Mouse (Mus musculus) kidney, adult 2 months (tissue): ENCODE data around the gene Slu7. TPM values are rescaled to one million over a fixed set of nuclear protein-coding genes. Genes with fewer than 3 reads are reported as not detected.

Experiments used
- DNase-seq: peaks from one replicate; pipeline ENCODE4 v3.0.0; 2021
- H3K27ac ChIP-seq: fragments of 200-500 bp; 2 replicates; pipeline ENCODE4 v1.5.1; 2012; ENCODE audit warnings: low read depth, low read length, control low read depth, inconsistent platforms; ENCODE audit not compliant: insufficient read depth
- H3K27me3 ChIP-seq: fragments of 200-500 bp; replicated peaks from 2 replicates; pipeline ENCODE4 v1.6.1; 2012; ENCODE audit warnings: mild to moderate bottlenecking, moderate library complexity, low read length, inconsistent platforms; ENCODE audit not compliant: control insufficient read depth, insufficient read depth
- H3K36me3 ChIP-seq: fragments of 200-500 bp; 2 replicates; pipeline ENCODE4 v1.6.1; 2012; ENCODE audit warnings: mild to moderate bottlenecking, moderate library complexity, low read length, inconsistent platforms; ENCODE audit not compliant: control insufficient read depth, insufficient read depth
- H3K4me1 ChIP-seq: fragments of 200-500 bp; 2 replicates; pipeline ENCODE4 v1.6.1; 2011; ENCODE audit warnings: low read length; ENCODE audit not compliant: control insufficient read depth, insufficient read depth
- H3K4me3 ChIP-seq: fragments of 200-500 bp; 2 replicates; pipeline ENCODE4 v1.5.1; 2011; ENCODE audit warnings: mild to moderate bottlenecking, low read depth, low read length, control low read depth; ENCODE audit not compliant: insufficient read depth
- CTCF ChIP-seq: fragments of 200-500 bp; conservative IDR thresholded peaks from 2 replicates; pipeline ENCODE4 v1.5.1; 2011; ENCODE audit warnings: low read depth, mild to moderate bottlenecking, control low read depth, low read length, moderate library complexity, mixed read lengths; ENCODE audit not compliant: insufficient read depth, insufficient read length
- POLR2A ChIP-seq: fragments of 200-500 bp; IDR thresholded peaks from one replicate; pipeline ENCODE4 v1.6.1; 2011; ENCODE audit warnings: low read depth, low read length, control low read depth
- WGBS: fragments of 180-500 bp; shearing (Covaris S2); methylation state at CpG from one replicate; pipeline ENCODE4 v1.1.7; 2018; 5-methylcytosine and 5-hydroxymethylcytosine counted together
- polyA plus RNA-seq: library from polyadenylated mRNA; depleted of rRNA; stranded (reverse); fragments of >200 nt; gene quantifications from 2 replicates; pipeline ENCODE4 v1.2.3, GENCODE M21; 2012

The Slu7 gene
- polyA plus RNA-seq, 1 experiment: 5.5 TPM

GRCm38 (mm10) chr11:43404150-43404807 lies 29.3 kb upstream of the Slu7 start:
- TF ChIP-seq CTCF (no peak), POLR2A (no peak)
- Histone ChIP-seq H3K27me3 (no peaks in the 10 kb centered on the region), H3K4me1 (no peaks in the 10 kb centered on the region), H3K27ac (no peak overlapping the region), H3K4me3 (no peak overlapping the region), H3K36me3 (no peaks in the 10 kb centered on the region)
- DNase-seq: no peak
- 74% methylated on average over 15 of the region's 15 CpGs for WGBS

GRCm38 (mm10) chr11:43408888-43409287 lies 24.7 kb upstream of the Slu7 start:
- Histone ChIP-seq H3K36me3 (no peaks in the 10 kb centered on the region), H3K4me1 (no peaks in the 10 kb centered on the region), H3K27me3 (no peaks in the 10 kb centered on the region), H3K27ac (no peak overlapping the region), H3K4me3 (no peak overlapping the region)
- no peak for DNase-seq
- 80% methylated on average over 2 of the region's 2 CpGs for WGBS
- TF ChIP-seq POLR2A (no peak), CTCF (no peak)

GRCm38 (mm10) chr11:43410291-43410690 lies 23.3 kb upstream of the Slu7 start:
- WGBS: 58% methylated on average over 7 of the region's 7 CpGs
- Histone ChIP-seq H3K27ac (no peak overlapping the region), H3K36me3 (no peaks in the 10 kb centered on the region), H3K4me1 (no peaks in the 10 kb centered on the region), H3K27me3 (no peaks in the 10 kb centered on the region), H3K4me3 (no peak overlapping the region)
- no peak for TF ChIP-seq CTCF
- no peak for TF ChIP-seq POLR2A
- no peak for DNase-seq

- H3K4me1 ChIP-seq: no peaks in the 10 kb centered on the region
- H3K27ac ChIP-seq: no peak overlapping the region
- TF ChIP-seq CTCF (peak; percentile 70), POLR2A (no peak)
- WGBS: 6% methylated on average over 1 of the region's 1 CpGs
- peak; percentile 66 for DNase-seq
- no peak overlapping the region for H3K4me3 ChIP-seq
- no peaks in the 10 kb centered on the region for H3K27me3 ChIP-seq
- H3K36me3 ChIP-seq: no peaks in the 10 kb centered on the region
Measured at GRCm38 (mm10) chr11:43411413-43411812, 22.1 kb upstream of the Slu7 start.

GRCm38 (mm10) chr11:43412771-43413451 lies 20.6 kb upstream of the Slu7 start:
- Histone ChIP-seq H3K4me3 (no peak overlapping the region), H3K36me3 (no peaks in the 10 kb centered on the region), H3K4me1 (no peaks in the 10 kb centered on the region), H3K27me3 (no peaks in the 10 kb centered on the region), H3K27ac (no peak overlapping the region)
- DNase-seq: peak; percentile 81
- no peak for TF ChIP-seq POLR2A
- TF ChIP-seq CTCF: peak; percentile 54
- WGBS: 26% methylated on average over 14 of the region's 14 CpGs

- Histone ChIP-seq H3K4me3 (no peak overlapping the region), H3K36me3 (no peaks in the 10 kb centered on the region; the same call in 1 of the 2 replicates), H3K4me1 (no peaks in the 10 kb centered on the region), H3K27me3 (no peaks in the 10 kb centered on the region), H3K27ac (no peak overlapping the region)
- 30% methylated on average over 7 of the region's 7 CpGs for WGBS
- TF ChIP-seq CTCF: no peak
- TF ChIP-seq POLR2A: no peak
- DNase-seq: no peak
Measured at GRCm38 (mm10) chr11:43417201-43417600, 16.3 kb upstream of the Slu7 start.

GRCm38 (mm10) chr11:43424386-43424785 lies 9.2 kb upstream of the Slu7 start:
- H3K4me3 ChIP-seq: no peak overlapping the region

More at GRCm38 (mm10) chr11:43424386-43424785, 9.2 kb upstream of the Slu7 start:
- peak; percentile 29; the same call in 1 of the 2 replicates for TF ChIP-seq CTCF
- TF ChIP-seq POLR2A: no peak
- H3K27me3 ChIP-seq: no peaks in the 10 kb centered on the region
- H3K27ac ChIP-seq: no peak overlapping the region
- peaks cover 11% of the 10 kb centered on the region for H3K4me1 ChIP-seq
- WGBS: 81% methylated on average over 5 of the region's 5 CpGs
- DNase-seq: no peak
- no peaks in the 10 kb centered on the region; the same call in 1 of the 2 replicates for H3K36me3 ChIP-seq
